ENCODE assay signal across 14 mouse cellular contexts in genomic region chr10:21775911-21776761, GRCm38 (mm10).
DNase-seq lines count a peak whose midpoint lies in the region; ATAC-seq and TF ChIP-seq lines count a peak whose summit lies in the region.
"Had no signal": no experiment of that assay in that cellular context is flagged by ENCODE, and none has a peak within 500 bp of the region (broad histone marks: within the 10 kb centered on the region; RNA-seq: fewer than 3 reads in every experiment).

No protein-coding gene starts in this region.

- TF ChIP-seq CTCF in lung, postnatal 0 days (IDR thresholded peaks at IDR 0.05): no peak
- TF ChIP-seq CTCF in G1E (IDR thresholded peaks at IDR 0.05; ENCODE audit: low read depth, low read length): no peak

- no peak; the same call in 1 of the 2 replicates for ATAC-seq in lung, postnatal 0 days
- peak; percentile 84 for ATAC-seq in G1E (ENCODE audit: extremely low read depth, insufficient number of reproducible peaks, low FRiP score, poor library complexity, severe bottlenecking)
- peak; percentile 74 for ATAC-seq in midbrain, embryonic 16.5 days

- no peak overlapping the region for H3K9ac ChIP-seq in lung, postnatal 0 days (replicated peaks; ENCODE audit: low read depth)
- H3K9ac ChIP-seq in midbrain, embryonic 16.5 days (ENCODE audit: low read depth, low read length): no peak overlapping the region
- H3K9ac ChIP-seq: hindbrain, embryonic 15.5 days; limb, embryonic 13.5 days had no signal

- DNase-seq in lung, postnatal 36 days: peak; percentile 8
- DNase-seq in lung, postnatal 0 days (ENCODE audit: low spot score): no peak
- DNase-seq in G1E (ENCODE audit: low spot score): peak; percentile 53
- peak; percentile 15 for DNase-seq in c-Kit-positive CD71-positive TER-119-negative erythroid progenitor cells, embryonic 14.5 days (ENCODE audit: low read depth)
- DNase-seq in frontal cortex, postnatal 25 days (ENCODE audit: low spot score in 2 of 2): no peak
- DNase-seq in Muller cell, postnatal 12 days (ENCODE audit: inconsistent ontology term): no peak
- DNase-seq: adrenal gland, postnatal 25 days; cerebellum, postnatal 36 days; spleen, adult 18-20 months had no signal

- TF ChIP-seq EP300 in lung, postnatal 0 days (IDR thresholded peaks at IDR 0.05): no peak

- no peaks in the 10 kb centered on the region for H3K9me3 ChIP-seq in lung, postnatal 0 days (ENCODE audit: low read length)
- H3K9me3 ChIP-seq in G1E (replicated peaks): no peaks in the 10 kb centered on the region
- H3K9me3 ChIP-seq in midbrain, embryonic 16.5 days (replicated peaks; ENCODE audit: control insufficient read depth, low read length, poor library complexity, severe bottlenecking): peaks cover 1% of the 10 kb centered on the region; the same call in 1 of the 2 replicates
- H3K9me3 ChIP-seq: heart, embryonic 10.5 days; hindbrain, embryonic 15.5 days had no signal

- H3K27me3 ChIP-seq in lung, postnatal 0 days (replicated peaks; ENCODE audit: insufficient read depth, low read length): no peaks in the 10 kb centered on the region
- H3K27me3 ChIP-seq in G1E (ENCODE audit: insufficient read depth, low read length): no peaks in the 10 kb centered on the region
- no peaks in the 10 kb centered on the region for H3K27me3 ChIP-seq in midbrain, embryonic 16.5 days (ENCODE audit: control insufficient read depth, insufficient read depth, low read depth, low read length)
- H3K27me3 ChIP-seq: hindbrain, embryonic 15.5 days; limb, embryonic 13.5 days had no signal

- 55% methylated on average over 12 of the region's 12 CpGs for WGBS in lung, postnatal 0 days
- 40% methylated on average over 12 of the region's 12 CpGs for WGBS in midbrain, embryonic 16.5 days

- no peak overlapping the region for H3K27ac ChIP-seq in lung, postnatal 0 days (ENCODE audit: low read length)
- H3K27ac ChIP-seq in midbrain, embryonic 16.5 days (ENCODE audit: low read length): no peak overlapping the region
- H3K27ac ChIP-seq: forebrain, embryonic 10.5 days; heart, embryonic 10.5 days; hindbrain, embryonic 15.5 days; limb, embryonic 13.5 days had no signal

- no peaks in the 10 kb centered on the region for H3K4me1 ChIP-seq in lung, postnatal 0 days (ENCODE audit: insufficient read depth, low read depth, low read length)
- peaks cover 42% of the 10 kb centered on the region for H3K4me1 ChIP-seq in G1E (ENCODE audit: insufficient read depth, low read depth, low read length)
- peaks cover 7% of the 10 kb centered on the region for H3K4me1 ChIP-seq in midbrain, embryonic 16.5 days (ENCODE audit: control insufficient read depth, insufficient read depth, low read length)

- no peaks in the 10 kb centered on the region for H3K36me3 ChIP-seq in lung, postnatal 0 days (ENCODE audit: insufficient read depth, low read length)
- no peaks in the 10 kb centered on the region for H3K36me3 ChIP-seq in G1E (replicated peaks)
- no peaks in the 10 kb centered on the region for H3K36me3 ChIP-seq in midbrain, embryonic 16.5 days (ENCODE audit: control insufficient read depth, insufficient read depth, low read length)
- H3K36me3 ChIP-seq: forebrain, embryonic 10.5 days; heart, embryonic 10.5 days; hindbrain, embryonic 15.5 days; limb, embryonic 13.5 days had no signal

- H3K4me2 ChIP-seq in lung, postnatal 0 days (replicated peaks; ENCODE audit: low read depth, low read length): no peak overlapping the region
- H3K4me2 ChIP-seq in midbrain, embryonic 16.5 days (ENCODE audit: low read length): no peak overlapping the region
- H3K4me2 ChIP-seq: hindbrain, embryonic 15.5 days; limb, embryonic 13.5 days had no signal

- no peak overlapping the region for H3K4me3 ChIP-seq in lung, postnatal 0 days (ENCODE audit: low read depth, low read length)
- no peak overlapping the region; the same call in 1 of the 2 replicates for H3K4me3 ChIP-seq in G1E (ENCODE audit: low read depth, low read length)
- no peak overlapping the region for H3K4me3 ChIP-seq in midbrain, embryonic 16.5 days (ENCODE audit: low read depth, low read length)
- H3K4me3 ChIP-seq: forebrain, embryonic 10.5 days; heart, embryonic 10.5 days; hindbrain, embryonic 15.5 days; limb, embryonic 13.5 days had no signal

Comparison
In these comparisons a context has a peak if more than half of its experiments do, and no peak if none do; other contexts are left out.
1. DNase-seq: peak in lung, postnatal 36 days (single experiment), G1E (single experiment) and c-Kit-positive CD71-positive TER-119-negative erythroid progenitor cells, embryonic 14.5 days (single experiment); none in lung, postnatal 0 days (single experiment), frontal cortex, postnatal 25 days (0 of 2) and Muller cell, postnatal 12 days (single experiment).